Mouse (Mus musculus) erythroid progenitor cell, adult 5-6 weeks (primary cell): ENCODE results near the gene Mybpc1. TPM values are rescaled to one million over a fixed set of nuclear protein-coding genes. Genes with fewer than 3 reads are reported as not detected.

Experiments used
- ATAC-seq: replicated peaks from 2 replicates; pipeline ENCODE4 v1.8.0; 2016; ENCODE audit warnings: moderate number of reproducible peaks, mild to moderate bottlenecking, moderate TSS enrichment, inconsistent platforms; ENCODE audit not compliant: poor library complexity, low FRiP score, severe bottlenecking
- total RNA-seq, 2 experiments: library from RNA; stranded (forward) in 1 of 2; stranded (reverse) in 1 of 2; fragments of 150-400 nt in 1 of 2; fragments of 186-747, 209-891 nt in 1 of 2; gene quantifications; 2 replicates each; pipeline versions ENCODE4 v1.2.3 to v1.2.4; 2015 to 2017; ENCODE audit warnings: low replicate concordance in 2 of 2

Gene Mybpc1
- total RNA-seq (2015; ENCODE audit: low replicate concordance): not detected in 2 replicates
- total RNA-seq (2017; ENCODE audit: low replicate concordance): not detected in 2 replicates

- ATAC-seq: no peak
Observed at GRCm38 (mm10) chr10:88604943-88605342, at the start of gene Mybpc1. Gene Mybpc1 (minus strand): TSS chr10:88605152.

DNA sequence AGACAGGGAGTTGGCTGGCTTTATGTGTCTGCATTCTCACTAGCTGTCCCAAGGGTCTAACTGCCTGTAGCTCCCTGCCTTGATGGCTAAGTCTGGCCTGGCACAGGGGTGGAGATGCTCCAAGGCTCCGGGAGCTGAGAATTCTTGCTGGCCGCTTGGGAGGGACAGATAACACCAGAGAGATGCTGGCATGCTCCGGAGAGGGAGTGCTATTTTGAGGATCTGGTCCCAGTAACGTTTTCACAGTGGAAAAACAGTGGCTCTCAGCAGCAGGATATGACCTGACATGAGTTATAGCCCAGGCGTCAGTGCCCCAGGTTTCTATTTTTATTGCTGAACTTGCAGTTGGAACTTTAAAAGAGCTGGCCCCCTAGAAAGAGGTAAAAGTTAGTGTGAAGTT, 40.5 kb upstream of the Mybpc1 start:
- ATAC-seq: no peak

DNA sequence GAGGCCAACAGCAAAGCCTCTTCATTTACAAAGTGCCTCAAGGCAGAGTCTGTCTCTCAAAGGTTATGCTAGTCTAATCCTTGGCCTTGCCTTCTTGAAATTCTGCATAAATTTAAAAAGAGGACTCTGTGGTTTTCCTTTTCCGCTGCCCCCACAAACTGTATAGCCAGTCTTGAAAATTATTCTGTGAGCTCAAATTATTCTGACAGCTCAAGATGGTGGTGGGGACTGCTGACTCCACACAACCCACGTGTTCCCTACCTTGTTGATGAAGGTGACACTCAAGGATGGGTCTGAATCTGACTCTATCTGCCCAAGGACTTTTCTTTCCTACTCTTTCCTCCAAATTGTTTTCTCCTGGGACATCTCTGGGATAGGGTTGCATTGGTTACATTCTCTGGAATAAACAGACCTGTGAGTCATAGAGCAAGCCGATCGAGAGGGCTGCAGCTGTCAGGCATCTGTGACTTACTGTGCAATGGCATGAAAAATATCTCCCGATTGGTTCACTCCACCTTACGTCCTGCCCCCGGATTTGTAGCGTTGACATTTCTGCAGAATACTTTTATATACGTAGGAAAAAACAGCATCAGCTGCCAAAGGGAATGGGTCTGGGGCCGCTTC, 26.5 kb upstream of the Mybpc1 start:
- no peak for ATAC-seq

DNA sequence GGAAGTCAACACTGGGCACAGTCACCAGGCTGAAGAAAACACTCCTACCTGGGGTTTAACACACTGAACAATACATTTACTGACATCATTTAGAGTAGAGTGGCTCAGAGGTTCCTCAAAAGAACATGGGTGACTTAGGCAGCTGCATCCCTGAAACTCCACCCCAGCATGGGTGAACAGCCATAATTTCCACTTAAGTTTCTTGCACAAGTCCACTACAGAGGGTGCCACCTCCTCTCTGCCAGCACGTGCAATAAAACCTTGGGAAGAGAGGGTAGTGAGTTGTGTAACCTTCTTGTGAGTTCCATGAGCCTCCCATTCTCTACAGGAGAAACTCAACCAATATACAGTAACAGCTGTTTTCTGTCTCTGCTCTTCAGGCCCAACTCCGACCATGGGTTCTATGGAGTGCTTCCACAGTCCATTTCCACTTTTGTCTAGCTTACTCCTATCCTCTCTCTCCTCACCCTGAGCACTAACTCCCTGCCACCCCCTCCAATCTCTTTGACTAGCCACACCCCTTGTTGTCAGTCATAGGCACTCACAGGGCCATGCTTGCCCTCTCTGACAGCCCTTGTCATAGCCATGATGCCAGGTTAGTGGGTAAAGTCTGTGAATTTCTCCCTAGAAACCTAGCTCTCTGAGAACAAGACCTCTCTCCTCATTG, 25.8 kb upstream of the Mybpc1 start:
- ATAC-seq: no peak

- ATAC-seq: no peak
Observed at GRCm38 (mm10) chr10:88627052-88627451, 22.1 kb upstream of the Mybpc1 start.

GRCm38 (mm10) chr10:88626176-88626575, 21.2 kb upstream of the Mybpc1 start:
- no peak for ATAC-seq

DNA sequence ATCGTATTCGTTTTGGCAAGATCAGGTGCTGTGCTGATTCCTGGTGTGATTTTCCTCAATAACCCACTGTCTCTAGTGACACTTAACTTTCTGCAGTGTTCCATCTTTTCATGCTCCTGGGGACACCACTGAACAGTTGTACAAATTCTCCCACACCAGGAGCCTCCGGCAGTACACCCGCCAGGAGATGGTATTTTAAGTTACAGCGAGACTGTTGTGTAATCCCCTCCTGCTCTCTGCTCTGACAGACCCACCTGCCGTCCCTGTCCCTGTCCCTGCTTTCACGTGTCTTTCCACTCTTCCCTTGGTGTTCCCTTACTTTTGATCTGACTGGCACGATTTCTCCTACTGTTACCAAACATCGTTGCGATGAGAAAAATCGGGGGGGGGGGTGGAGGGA, 19.3 kb upstream of the Mybpc1 start:
- no peak for ATAC-seq

DNA sequence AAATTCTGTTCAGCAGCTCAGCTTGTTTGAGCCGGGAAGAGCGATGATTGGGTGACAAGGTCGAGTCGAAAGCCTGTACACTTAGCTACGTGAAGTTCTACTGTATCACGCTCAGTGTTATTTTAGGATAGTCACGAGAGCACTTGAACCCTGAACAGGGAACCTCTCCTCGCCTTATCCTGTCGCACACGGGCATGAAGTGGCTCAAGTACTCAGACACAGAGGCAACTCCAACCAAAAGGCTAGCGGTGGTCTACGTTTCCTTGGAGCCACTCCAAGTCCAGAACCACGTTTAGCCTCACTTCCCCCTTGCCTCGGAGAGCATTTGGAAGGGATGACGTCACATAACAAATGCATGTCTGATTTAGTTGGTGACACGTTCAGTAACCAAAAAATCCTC, 17.7 kb upstream of the Mybpc1 start:
- ATAC-seq: no peak

DNA sequence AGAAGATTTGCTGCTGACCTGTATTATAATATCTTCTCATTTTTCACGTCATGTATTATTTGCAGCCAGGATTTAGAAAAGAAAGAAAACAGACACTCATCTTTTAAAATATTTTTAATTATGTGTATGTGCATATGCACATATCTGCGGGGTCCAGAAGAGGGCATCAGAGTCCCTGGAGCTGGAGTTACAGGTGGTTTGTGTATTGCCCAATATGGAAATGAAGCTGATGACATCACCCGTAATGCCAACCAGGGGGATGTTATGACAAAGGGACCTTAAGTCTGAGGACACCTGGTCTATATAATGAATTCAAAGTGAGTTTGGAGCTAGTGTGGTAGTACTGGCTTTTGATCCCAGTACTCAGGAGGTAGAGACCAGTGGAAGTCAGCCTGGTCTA, 15.9 kb upstream of the Mybpc1 start:
- ATAC-seq: no peak

DNA sequence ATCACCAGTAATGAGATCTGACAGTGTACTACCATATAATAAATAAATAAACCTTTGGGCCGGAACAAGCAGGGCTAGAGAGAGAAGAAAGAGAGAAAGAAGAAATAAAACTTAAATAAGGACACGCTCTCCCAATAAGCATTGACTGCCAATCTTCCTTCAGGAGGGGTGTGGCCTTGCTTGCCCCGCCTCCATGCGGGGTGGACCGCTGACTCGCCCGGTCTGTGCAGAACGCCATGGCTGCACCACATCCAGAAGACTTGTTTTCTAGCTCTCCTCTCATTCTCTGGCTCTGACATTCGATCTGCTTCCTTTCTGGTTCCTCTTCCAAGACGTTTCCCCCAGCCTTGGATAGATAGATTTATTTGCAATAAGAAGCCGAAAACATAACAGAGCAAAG, 8.1 kb upstream of the Mybpc1 start:
- no peak for ATAC-seq

GRCm38 (mm10) chr10:88606686-88607085, 1.7 kb upstream of the Mybpc1 start:
- ATAC-seq: no peak

DNA sequence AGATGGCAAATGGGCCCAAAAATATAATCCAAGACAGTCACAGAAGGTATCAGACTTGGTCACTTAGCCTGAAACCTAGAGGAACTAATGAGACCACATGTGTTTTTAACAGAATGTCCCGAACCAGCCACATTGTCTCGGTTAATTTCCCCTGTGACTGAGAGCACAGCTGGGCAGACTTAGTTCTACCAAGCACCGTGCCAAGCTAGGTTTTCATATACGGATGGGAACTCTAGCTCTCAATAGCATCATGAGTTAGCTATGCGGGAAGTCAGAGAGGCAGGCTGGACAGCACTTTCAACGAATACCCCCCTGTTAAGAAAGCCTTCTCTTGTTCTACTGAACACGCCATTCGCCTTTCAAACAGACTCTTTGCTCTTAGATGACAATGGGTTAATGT, 1.1 kb upstream of the Mybpc1 start:
- ATAC-seq: no peak

DNA sequence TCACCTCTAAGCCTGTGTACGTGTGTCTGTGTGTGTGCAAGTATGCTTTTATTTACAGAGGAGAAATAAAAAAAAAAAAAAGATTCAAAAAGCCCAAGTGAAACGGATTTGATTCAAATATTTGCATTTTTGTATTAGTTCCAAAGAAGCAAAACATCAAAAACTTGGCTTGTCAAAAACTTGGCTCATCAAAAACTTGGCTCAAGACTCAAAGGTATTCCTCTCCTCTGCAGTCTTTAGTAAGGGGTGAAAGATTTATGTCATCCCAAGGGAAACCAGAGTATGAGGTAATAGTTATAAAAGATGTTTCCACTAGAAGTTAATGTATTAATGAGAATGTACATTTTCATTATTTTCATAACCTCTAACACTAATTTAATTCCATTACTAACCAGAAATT, 1.2 kb downstream of the Mybpc1 start:
- no peak for ATAC-seq

DNA sequence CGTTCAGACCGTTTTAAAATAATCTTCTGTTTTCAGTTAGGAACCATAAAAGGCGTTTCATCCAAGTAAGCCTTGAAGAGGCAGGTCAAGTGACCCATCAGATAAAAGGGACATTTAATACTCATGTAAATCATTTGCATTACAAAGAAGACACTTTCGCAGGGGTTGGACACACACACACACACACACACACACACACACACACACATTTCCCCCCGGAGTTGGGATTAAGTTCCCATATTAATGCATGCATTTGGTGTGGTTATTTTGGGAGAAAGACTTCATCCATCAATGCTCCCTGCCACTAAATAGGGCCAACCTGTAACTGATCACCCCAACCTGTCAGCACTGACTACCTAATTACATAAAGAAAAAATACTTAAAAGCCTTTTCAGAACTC, 1.7 kb downstream of the Mybpc1 start:
- ATAC-seq: no peak

DNA sequence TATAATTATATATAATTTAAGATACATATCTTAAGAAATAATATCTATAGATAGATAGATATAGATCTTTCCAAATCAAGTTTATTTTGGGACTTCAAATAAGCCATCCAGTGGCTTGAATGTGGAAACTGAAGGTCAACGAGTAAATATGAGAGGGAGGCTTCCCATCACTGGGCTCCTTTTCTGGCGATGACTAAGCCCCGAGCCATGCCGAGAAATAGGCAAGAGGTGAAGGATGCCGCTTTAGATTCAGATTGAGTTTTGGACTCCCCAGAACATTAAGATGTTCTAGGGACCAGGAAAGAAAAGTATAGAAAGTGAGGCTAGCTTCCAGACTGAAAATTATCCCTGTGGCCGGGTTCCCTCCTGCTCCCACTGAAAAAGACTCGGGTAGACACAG, 4.4 kb downstream of the Mybpc1 start:
- ATAC-seq: no peak

- ATAC-seq: no peak
Observed at GRCm38 (mm10) chr10:88592316-88592715, 12.6 kb downstream of the Mybpc1 start.

- ATAC-seq: no peak
Observed at GRCm38 (mm10) chr10:88591042-88591441, 13.9 kb downstream of the Mybpc1 start.

- ATAC-seq: no peak
Observed at GRCm38 (mm10) chr10:88584469-88584868, 20.5 kb downstream of the Mybpc1 start.

DNA sequence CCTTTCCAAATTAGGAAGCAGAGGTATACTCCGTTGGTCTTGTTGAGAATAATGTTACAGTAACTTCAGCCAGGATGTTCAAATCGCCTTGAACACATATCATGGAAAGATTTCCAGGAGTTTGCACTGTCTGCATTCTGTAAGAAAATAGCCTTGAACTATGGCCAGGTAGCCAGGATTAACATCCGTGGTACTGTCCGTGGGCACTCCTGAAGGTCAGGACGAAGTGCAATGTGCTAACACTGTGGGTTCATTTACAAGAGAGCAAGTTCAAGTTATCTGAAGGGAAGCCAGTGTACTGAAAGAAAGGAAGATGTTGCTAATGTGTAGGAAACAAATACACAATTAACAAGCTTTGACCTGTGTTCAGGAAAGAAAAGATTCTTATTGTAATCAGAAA, 24.2 kb downstream of the Mybpc1 start:
- ATAC-seq: no peak

- no peak for ATAC-seq
Observed at GRCm38 (mm10) chr10:88578651-88579050, 26.3 kb downstream of the Mybpc1 start.

DNA sequence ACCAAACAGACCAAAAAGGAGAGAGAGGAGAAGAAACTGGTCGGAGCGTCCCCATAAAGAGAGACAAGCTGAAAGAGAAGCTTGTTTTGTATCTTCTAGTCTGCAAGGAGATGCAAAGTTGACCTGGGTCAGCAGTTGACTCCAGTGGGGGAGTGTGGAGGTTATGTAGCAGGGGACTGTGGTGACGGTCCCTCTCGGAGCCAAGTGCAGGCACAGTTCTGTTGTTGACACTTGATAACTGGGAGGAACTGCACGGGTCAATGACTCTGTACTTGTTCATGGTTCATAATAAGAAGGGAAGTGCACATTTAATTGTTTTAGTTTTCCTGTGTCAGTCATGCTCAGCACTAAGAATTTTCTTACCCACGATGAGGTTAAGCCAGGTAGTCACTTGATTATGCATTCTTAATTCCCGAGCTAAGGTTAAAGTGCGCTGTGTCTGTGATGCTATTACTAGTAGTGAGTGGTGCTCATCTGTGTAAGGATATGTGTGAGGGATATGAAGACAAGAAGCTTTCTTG, 30.8 kb downstream of the Mybpc1 start:
- ATAC-seq: no peak

- no peak for ATAC-seq
Observed at GRCm38 (mm10) chr10:88572123-88572522, 32.8 kb downstream of the Mybpc1 start.
